Mouse (Mus musculus) liver, embryonic 16.5 days (tissue): ENCODE measurements around the gene Afap1l2. TPM values are rescaled to one million over a fixed set of nuclear protein-coding genes. Genes with fewer than 3 reads are reported as not detected.

Experiments used
- ATAC-seq: fragments of 200-750 bp; cut with Nextera tagmentation; 2 replicates; pipeline ENCODE4 v1.8.0; 2017; ENCODE audit warnings: low read depth, mild to moderate bottlenecking, moderate number of reproducible peaks, moderate library complexity
- H3K27ac ChIP-seq: fragments of 300-500 bp; sonication (generic); 2 replicates; pipeline ENCODE4 v1.5.1; 2014; ENCODE audit warnings: mild to moderate bottlenecking, low read length
- H3K27me3 ChIP-seq: fragments of 300-500 bp; sonication (generic); 2 replicates; pipeline ENCODE4 v1.6.1; 2014; ENCODE audit warnings: low read depth, low read length, mixed read lengths; ENCODE audit not compliant: control insufficient read depth, insufficient read depth
- H3K36me3 ChIP-seq: fragments of 300-500 bp; sonication (generic); 2 replicates; pipeline ENCODE4 v1.6.1; 2014; ENCODE audit warnings: mild to moderate bottlenecking; ENCODE audit not compliant: control insufficient read depth, insufficient read depth
- H3K4me1 ChIP-seq: fragments of 300-500 bp; sonication (generic); 2 replicates; pipeline ENCODE4 v1.6.1; 2014; ENCODE audit warnings: low read depth, low read length, mixed read lengths; ENCODE audit not compliant: control insufficient read depth
- H3K4me2 ChIP-seq: fragments of 300-500 bp; sonication (generic); 2 replicates; pipeline ENCODE4 v1.6.1; 2014; ENCODE audit warnings: low read depth, low read length, mixed read lengths
- H3K4me3 ChIP-seq: fragments of 300-500 bp; sonication (generic); 2 replicates; pipeline ENCODE4 v1.5.1; 2014; ENCODE audit warnings: low read depth, mild to moderate bottlenecking, low read length
- H3K9ac ChIP-seq: fragments of 300-500 bp; sonication (generic); 2 replicates; pipeline ENCODE4 v1.6.1; 2014; ENCODE audit warnings: low read depth, low read length
- H3K9me3 ChIP-seq: fragments of 300-500 bp; sonication (generic); replicated peaks from 2 replicates; pipeline ENCODE4 v1.6.1; 2016; ENCODE audit warnings: low read length; ENCODE audit not compliant: control insufficient read depth
- WGBS: fragments of 180-500 bp; shearing (Covaris S2); extraction: QIAGEN DNeasy Blood & Tissue Kit; methylation state at CpG from one replicate; pipeline ENCODE4 v1.1.7; 2014; ENCODE audit not compliant: insufficient replicate concordance; 5-methylcytosine and 5-hydroxymethylcytosine counted together
- polyA plus RNA-seq: library from polyadenylated mRNA; unstranded; fragments of >200 nt; fragmentation: Nextera tagmentation; extraction: Ambion mirVana; gene quantifications from 2 replicates; pipeline ENCODE4 v1.2.1, GENCODE M21; 2015

The Afap1l2 gene
- polyA plus RNA-seq, 1 experiment from 2014 or later, result 1.4 TPM

- H3K27ac ChIP-seq, result no peak overlapping the region
- H3K27me3 ChIP-seq, result peaks cover 16% of the 10 kb centered on the region
- ATAC-seq, result no peak
- H3K4me3 ChIP-seq, result no peak overlapping the region
- H3K9ac ChIP-seq, result no peak overlapping the region
- no peak overlapping the region for H3K4me2 ChIP-seq
- H3K36me3 ChIP-seq, result no peaks in the 10 kb centered on the region
- H3K4me1 ChIP-seq, result no peaks in the 10 kb centered on the region
- WGBS, result 34% methylated on average over 3 of the region's 3 CpGs
- H3K9me3 ChIP-seq, result no peaks in the 10 kb centered on the region
These were observed 4.0 kb upstream of the Afap1l2 start for GRCm38 (mm10) chr19:57012068-57012467.

- WGBS, result 30% methylated on average over 4 of the region's 4 CpGs
- Histone ChIP-seq H3K27me3 (peaks cover 23% of the 10 kb centered on the region), H3K4me1 (no peaks in the 10 kb centered on the region), H3K9me3 (no peaks in the 10 kb centered on the region), H3K9ac (no peak overlapping the region), H3K4me3 (no peak overlapping the region), H3K4me2 (no peak overlapping the region), H3K36me3 (no peaks in the 10 kb centered on the region), H3K27ac (no peak overlapping the region)
- ATAC-seq, result no peak
These were observed 2.0 kb upstream of the Afap1l2 start for GRCm38 (mm10) chr19:57010064-57010463.

GRCm38 (mm10) chr19:57009653-57010052 lies 1.6 kb upstream of the Afap1l2 start:
- no peak overlapping the region for H3K4me2 ChIP-seq
- no peaks in the 10 kb centered on the region for H3K9me3 ChIP-seq
- ATAC-seq, result no peak
- peaks cover 23% of the 10 kb centered on the region for H3K27me3 ChIP-seq
- H3K9ac ChIP-seq, result no peak overlapping the region
- no peak overlapping the region for H3K4me3 ChIP-seq
- 49% methylated on average over 4 of the region's 4 CpGs for WGBS
- H3K36me3 ChIP-seq, result no peaks in the 10 kb centered on the region
- no peaks in the 10 kb centered on the region for H3K4me1 ChIP-seq
- no peak overlapping the region for H3K27ac ChIP-seq

DNA sequence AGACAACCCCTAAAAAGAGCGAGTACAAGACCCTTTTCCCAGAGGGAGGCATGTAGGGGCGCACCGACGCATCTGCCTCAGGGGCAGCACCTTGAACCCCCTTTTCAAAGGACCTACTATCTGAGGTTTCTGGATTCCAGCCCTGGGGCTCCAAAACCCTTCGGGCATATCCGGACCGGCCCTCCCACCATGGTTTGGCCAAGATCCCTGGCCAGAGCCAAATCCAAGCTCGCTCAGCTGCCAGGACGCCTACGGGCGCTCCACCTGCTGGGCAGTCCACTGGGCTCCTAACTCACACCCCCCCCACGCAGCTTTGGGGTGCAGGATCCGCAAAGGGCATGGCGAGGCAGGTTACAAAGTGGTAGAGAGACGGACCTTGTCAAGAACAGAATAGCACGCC lies 737 bp downstream of the Afap1l2 start:
- no peak overlapping the region for H3K4me2 ChIP-seq
- H3K4me3 ChIP-seq, result peak overlapping the region; percentile 51
- H3K27ac ChIP-seq, result no peak overlapping the region
- no peaks in the 10 kb centered on the region for H3K4me1 ChIP-seq
- no peaks in the 10 kb centered on the region for H3K36me3 ChIP-seq
- no peak for ATAC-seq
- H3K27me3 ChIP-seq, result peaks cover 23% of the 10 kb centered on the region
- H3K9ac ChIP-seq, result no peak overlapping the region
- WGBS, result 59% methylated on average over 16 of the region's 16 CpGs
- H3K9me3 ChIP-seq, result no peaks in the 10 kb centered on the region

DNA sequence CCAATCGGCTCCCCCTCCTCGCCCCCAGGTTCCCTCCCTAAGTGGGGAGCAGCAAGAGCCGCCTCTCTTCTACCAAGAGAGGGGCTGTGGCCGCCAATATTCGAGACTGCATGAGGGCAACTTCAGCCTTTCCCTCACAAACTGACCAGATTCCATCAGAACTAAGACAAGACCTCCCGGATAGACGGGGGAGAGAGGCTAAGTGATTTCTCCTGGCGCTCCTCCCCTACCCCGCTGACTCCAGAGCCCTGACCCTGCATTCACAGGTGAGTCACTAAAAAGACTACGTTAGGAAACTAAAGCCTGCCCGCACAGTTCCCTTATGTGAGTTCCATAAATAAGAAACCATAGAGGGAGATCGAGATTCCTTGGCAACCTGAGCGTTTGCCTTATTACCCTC lies 1.2 kb downstream of the Afap1l2 start:
- no peak for ATAC-seq
- no peaks in the 10 kb centered on the region for H3K36me3 ChIP-seq
- no peak overlapping the region for H3K4me2 ChIP-seq
- H3K9me3 ChIP-seq, result no peaks in the 10 kb centered on the region
- no peak overlapping the region for H3K9ac ChIP-seq
- no peak overlapping the region for H3K27ac ChIP-seq
- H3K27me3 ChIP-seq, result peaks cover 23% of the 10 kb centered on the region
- H3K4me1 ChIP-seq, result no peaks in the 10 kb centered on the region
- H3K4me3 ChIP-seq, result no peak overlapping the region
- WGBS, result 51% methylated on average over 13 of the region's 13 CpGs

- Histone ChIP-seq H3K36me3 (no peaks in the 10 kb centered on the region), H3K27ac (no peak overlapping the region), H3K9ac (no peak overlapping the region), H3K9me3 (no peaks in the 10 kb centered on the region), H3K4me2 (no peak overlapping the region), H3K4me3 (no peak overlapping the region), H3K27me3 (peaks cover 23% of the 10 kb centered on the region), H3K4me1 (no peaks in the 10 kb centered on the region)
- ATAC-seq, result no peak
- 74% methylated on average over 4 of the region's 4 CpGs for WGBS
These were observed 3.0 kb downstream of the Afap1l2 start for GRCm38 (mm10) chr19:57005062-57005461.

- H3K9ac ChIP-seq, result no peak overlapping the region
- H3K27me3 ChIP-seq, result peaks cover 20% of the 10 kb centered on the region
- H3K9me3 ChIP-seq, result no peaks in the 10 kb centered on the region
- no peaks in the 10 kb centered on the region for H3K4me1 ChIP-seq
- H3K36me3 ChIP-seq, result no peaks in the 10 kb centered on the region
- H3K27ac ChIP-seq, result no peak overlapping the region
- no peak overlapping the region for H3K4me3 ChIP-seq
- H3K4me2 ChIP-seq, result no peak overlapping the region
- 38% methylated on average over 7 of the region's 7 CpGs for WGBS
- ATAC-seq, result no peak
These were observed 4.6 kb downstream of the Afap1l2 start for GRCm38 (mm10) chr19:57003460-57003810.

- Histone ChIP-seq H3K4me1 (no peaks in the 10 kb centered on the region), H3K27ac (no peak overlapping the region), H3K27me3 (peaks cover 15% of the 10 kb centered on the region), H3K36me3 (no peaks in the 10 kb centered on the region), H3K4me2 (no peak overlapping the region), H3K9me3 (no peaks in the 10 kb centered on the region), H3K9ac (no peak overlapping the region), H3K4me3 (no peak overlapping the region)
- no peak for ATAC-seq
- WGBS, result 59% methylated on average over 12 of the region's 12 CpGs
These were observed 5.1 kb downstream of the Afap1l2 start for GRCm38 (mm10) chr19:57002741-57003459.

DNA sequence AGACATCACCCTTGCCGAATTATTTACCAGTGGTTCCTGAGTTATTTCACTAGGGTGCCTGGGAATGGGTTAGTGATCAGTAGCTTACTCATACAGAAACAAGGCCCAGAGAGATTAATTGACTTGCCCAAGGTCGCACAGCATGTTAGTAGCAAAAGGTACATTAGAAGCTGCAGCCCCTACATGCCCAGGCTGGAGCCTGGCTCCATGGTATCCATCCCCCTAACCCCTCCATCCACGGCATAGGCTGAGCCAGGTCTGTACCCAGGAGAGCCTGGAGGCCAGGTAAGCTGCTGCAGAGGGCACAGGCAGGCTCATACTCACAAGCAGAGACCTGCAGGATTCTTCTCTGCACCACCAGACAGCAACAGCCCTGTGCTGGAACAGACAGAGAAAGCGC lies 6.1 kb downstream of the Afap1l2 start:
- Histone ChIP-seq H3K9me3 (no peaks in the 10 kb centered on the region), H3K4me3 (no peak overlapping the region), H3K27me3 (peaks cover 5% of the 10 kb centered on the region), H3K27ac (no peak overlapping the region), H3K36me3 (no peaks in the 10 kb centered on the region), H3K9ac (no peak overlapping the region), H3K4me1 (no peaks in the 10 kb centered on the region; the same call in 1 of the 2 replicates), H3K4me2 (no peak overlapping the region)
- no peak for ATAC-seq
- 60% methylated on average over 4 of the region's 4 CpGs for WGBS
